Mouse (Mus musculus) testis, adult 2 months (tissue): ENCODE results near the gene Ggt6.

Experiments
- CTCF ChIP-seq: fragments of 200-500 bp; IDR thresholded peaks from 2 replicates; pipeline ENCODE4 v1.5.1; 2012; ENCODE audit warnings: low read depth, mild to moderate bottlenecking, inconsistent platforms, low read length, moderate library complexity; ENCODE audit not compliant: control insufficient read depth, insufficient read depth, insufficient replicate concordance
- POLR2A ChIP-seq: fragments of 200-500 bp; IDR thresholded peaks from 2 replicates; pipeline ENCODE4 v1.6.1; 2012; ENCODE audit warnings: low read depth, mild to moderate bottlenecking, inconsistent platforms, low read length, moderate library complexity; ENCODE audit not compliant: control insufficient read depth

DNA sequence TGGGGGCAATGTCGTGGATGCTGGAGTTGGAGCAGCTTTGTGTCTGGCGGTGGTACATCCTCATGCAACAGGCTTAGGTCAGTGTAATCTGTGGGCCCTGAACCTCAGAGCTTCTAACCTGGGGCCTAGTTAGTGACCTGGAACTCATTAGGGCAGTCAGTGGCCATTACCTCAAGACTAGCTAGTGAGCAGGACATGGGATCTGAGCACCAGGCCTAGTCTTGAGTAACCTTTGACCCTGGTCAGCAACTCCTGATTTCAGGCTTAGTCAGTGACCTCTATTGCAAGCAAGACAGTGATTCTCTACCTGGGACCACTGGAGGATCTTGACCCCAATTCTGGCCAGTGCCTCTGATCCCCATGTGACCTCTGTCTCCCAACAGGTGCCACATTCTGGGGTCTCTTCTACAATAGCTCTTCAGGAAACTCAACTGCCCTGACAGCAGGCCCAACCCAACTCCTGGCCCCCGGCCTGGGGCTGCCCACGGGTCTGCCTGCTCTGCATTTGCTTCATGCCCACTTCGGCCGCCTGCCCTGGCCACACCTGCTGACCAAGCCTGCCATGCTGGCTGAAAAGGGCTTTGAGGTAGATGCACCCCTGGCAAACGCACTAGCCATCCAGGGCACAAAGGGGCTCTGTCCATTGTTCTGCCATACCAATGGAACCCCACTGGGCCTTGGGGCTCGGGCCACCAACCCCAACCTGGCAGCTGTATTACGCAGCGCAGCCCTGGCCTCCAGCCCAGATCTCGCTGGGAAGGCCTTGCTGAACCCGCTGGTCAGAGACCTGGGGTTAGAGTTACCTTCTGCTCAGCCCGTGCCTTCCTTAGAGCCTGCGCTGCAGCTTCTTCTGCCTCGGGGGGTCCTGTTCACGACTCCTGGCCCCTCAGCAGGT is 1.7 kb downstream of the Ggt6 start:
- TF ChIP-seq CTCF: no peak
- TF ChIP-seq POLR2A: no peak
